Mouse (Mus musculus) heart, postnatal 0 days (tissue): ENCODE measurements at regions not wholly inside any gene's neighbourhood (a gene's known extent, or its start where the extent isn't known, plus 50 kb on each side); places are given as distances from the start of the nearest gene placed in this dataset.

Source experiments
- CTCF ChIP-seq: IDR thresholded peaks from 2 replicates; pipeline ENCODE4 v1.5.1; 2016; ENCODE audit warnings: antibody characterized with exemption, control low read depth, low read depth
- EP300 ChIP-seq: IDR thresholded peaks from 2 replicates; pipeline ENCODE4 v1.6.1; 2016; ENCODE audit warnings: antibody characterized with exemption, low read depth

- TF ChIP-seq CTCF = no peak
- TF ChIP-seq EP300 = no peak
Measured at GRCm38 (mm10) chr10:96236777-96237373, 100.5 kb downstream of the Gm5426 start.
